Mouse (Mus musculus): Measurements from ENCODE around the gene Olfr844. TPM values are rescaled to one million over a fixed set of nuclear protein-coding genes. Genes with fewer than 3 reads are reported as not detected.

The Olfr844 gene
- polyA plus RNA-seq (2017; shearing (Covaris generic)), result not detected

DNA sequence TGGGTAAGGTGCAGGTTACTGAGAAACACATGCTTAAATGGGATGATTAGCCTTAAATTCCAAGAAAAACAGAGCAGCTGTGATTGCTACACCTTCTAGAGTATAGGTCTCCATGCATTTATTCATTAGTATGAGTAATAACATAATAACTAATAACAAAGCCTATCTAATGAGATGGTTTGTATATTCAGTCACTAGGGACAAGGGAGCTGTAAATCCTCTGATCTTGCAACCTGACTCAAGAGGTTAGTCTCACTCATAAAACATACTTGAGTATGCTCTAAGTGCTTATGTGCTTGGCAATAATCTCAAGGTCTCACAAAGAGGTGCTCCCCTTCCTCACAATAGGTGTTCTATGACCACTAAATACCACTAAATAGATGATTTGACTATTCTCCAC is at the start of gene Olfr844:
Olfr844 (plus strand) TSS at position 301 of the 400 bp plus-strand sequence.
- ATAC-seq, result no peak

DNA sequence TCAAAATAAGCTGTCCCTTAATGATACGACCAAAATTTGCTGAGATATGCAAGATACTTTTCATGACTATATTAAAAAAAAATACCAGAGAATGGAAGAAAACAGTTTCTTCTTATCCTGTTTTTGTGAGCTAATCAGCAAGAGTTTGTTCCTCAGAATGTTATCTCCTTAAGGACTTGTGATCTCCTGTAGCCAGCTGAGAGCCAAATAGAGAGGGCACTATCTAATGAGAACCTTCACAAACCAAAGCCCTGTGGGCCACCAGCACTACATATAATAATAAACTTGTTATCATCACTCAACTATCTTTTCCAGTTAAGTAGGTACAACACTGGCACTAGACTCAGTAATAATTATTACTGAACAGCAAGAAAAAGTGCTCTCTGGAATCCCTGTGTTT is 20.0 kb downstream of the Olfr844 start, which contains the start of gene Olfr845:
Olfr845 (plus strand) TSS at position 301 of the 400 bp plus-strand sequence.
- no peak for ATAC-seq

DNA sequence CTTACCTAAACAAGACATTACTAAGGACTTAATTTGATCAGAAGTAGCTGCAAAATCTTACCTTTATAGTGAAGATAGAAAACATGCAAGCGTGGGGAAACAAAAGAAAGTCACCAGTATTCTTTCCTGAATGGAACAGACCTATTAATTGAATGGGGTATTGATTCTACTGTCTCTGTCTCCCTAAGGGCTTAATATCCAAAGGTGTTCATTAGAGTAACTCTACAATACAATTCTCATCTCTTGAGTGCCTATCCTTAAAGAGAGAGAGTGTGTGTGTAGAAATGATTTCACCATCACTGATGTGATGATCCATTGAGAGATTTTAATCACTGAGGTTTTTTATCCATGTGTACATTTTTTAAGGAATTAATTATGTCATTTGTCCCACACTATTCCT is 47.8 kb downstream of the Olfr844 start, which contains the start of gene Olfr846:
Olfr846 (minus strand) TSS at position 101 of the 400 bp plus-strand sequence.
- ATAC-seq, result no peak

Other genes starting within 250 kb of the Olfr844 start
- gene Olfr836, start 196.0 kb upstream of the Olfr844 start, polyA plus RNA-seq (2017; shearing (Covaris generic)), result not detected
- under 1 TPM in 1 of 2 experiments, not detected in 1; 0.32 TPM for gene Olfr837, start 180.0 kb upstream of the Olfr844 start, polyA plus RNA-seq (2017; shearing (Covaris generic))
- under 1 TPM in 1 of 2 experiments, not detected in 1; 0.04 TPM for gene Olfr839-ps1, start 139.0 kb upstream of the Olfr844 start, polyA plus RNA-seq (2017; shearing (Covaris generic))
- gene Olfr843, start 64.4 kb upstream of the Olfr844 start, polyA plus RNA-seq (2017; shearing (Covaris generic)), result not detected
- gene Olfr845, start 20.1 kb downstream of the Olfr844 start, polyA plus RNA-seq (2017; shearing (Covaris generic)), result not detected
- not detected for gene Olfr846, start 47.7 kb downstream of the Olfr844 start, polyA plus RNA-seq (2017; shearing (Covaris generic))
- gene Olfr847, start 62.3 kb downstream of the Olfr844 start, polyA plus RNA-seq (2017; shearing (Covaris generic)), result under 1 TPM in 1 of 2 experiments, not detected in 1; 0.19 TPM
- not detected for gene Olfr849, start 123.9 kb downstream of the Olfr844 start, polyA plus RNA-seq (2017; shearing (Covaris generic))
- gene Olfr850, start 161.9 kb downstream of the Olfr844 start, polyA plus RNA-seq (2017; shearing (Covaris generic)), result not detected
- not detected for gene Olfr851, start 176.9 kb downstream of the Olfr844 start, polyA plus RNA-seq (2017; shearing (Covaris generic))
- not detected for gene Olfr853, start 224.7 kb downstream of the Olfr844 start, polyA plus RNA-seq (2017; shearing (Covaris generic))

Data from activated CD4-positive, CD25-positive, alpha-beta regulatory T cell, adult 4 months (primary cell).